Mouse (Mus musculus): ENCODE results near the gene Wdr66. TPM values are rescaled to one million over a fixed set of nuclear protein-coding genes. Genes with fewer than 3 reads are reported as not detected.
A peak's percentile ranks its signal among the peaks of the same experiment; 100 is the strongest.

Wdr66 gene
- polyA plus RNA-seq, 1 experiment from 2014 or later: 2.5 TPM

DNA sequence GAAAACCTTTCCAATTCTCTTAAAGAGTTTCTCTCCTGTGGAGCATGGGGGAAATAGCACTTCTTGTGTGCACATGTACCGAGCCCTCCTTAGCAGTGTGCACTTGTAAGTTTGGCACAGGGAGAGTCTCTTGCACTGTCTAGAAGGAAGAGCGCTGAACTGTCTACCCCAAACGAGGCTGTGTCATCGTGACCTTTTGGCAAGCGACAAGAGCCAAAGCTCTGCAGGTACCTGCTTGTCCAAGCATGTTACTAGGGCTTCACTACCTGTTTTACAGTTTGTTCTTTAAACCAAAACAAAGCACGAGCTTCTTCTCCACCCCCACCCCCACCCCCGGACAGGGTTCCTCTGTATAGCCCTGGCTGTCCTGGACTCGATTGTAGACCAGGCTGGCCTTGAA lies 75.8 kb downstream of the Wdr66 start:
- DNase-seq (ENCODE audit: low spot score) (no peak), ATAC-seq (ENCODE audit: low read depth) (no peak)
- Histone ChIP-seq H3K4me3 (ENCODE audit: low read depth, low read length) (no peak overlapping the region), H3K27me3 (replicated peaks; ENCODE audit: control insufficient read depth, insufficient read depth, low read length) (no peaks in the 10 kb centered on the region), H3K4me1 (ENCODE audit: control insufficient read depth, insufficient read depth, low read length) (peaks cover 17% of the 10 kb centered on the region), H3K36me3 (ENCODE audit: control insufficient read depth, insufficient read depth, low read length) (no peaks in the 10 kb centered on the region), H3K27ac (replicated peaks; ENCODE audit: low read depth, low read length) (no peak overlapping the region), H3K4me2 (ENCODE audit: low read depth, low read length) (no peak overlapping the region), H3K9ac (ENCODE audit: low read depth, low read length) (no peak overlapping the region), H3K9me3 (ENCODE audit: control insufficient read depth, low read length) (no peaks in the 10 kb centered on the region)
- 84% methylated on average over 8 of the region's 8 CpGs for WGBS

DNA sequence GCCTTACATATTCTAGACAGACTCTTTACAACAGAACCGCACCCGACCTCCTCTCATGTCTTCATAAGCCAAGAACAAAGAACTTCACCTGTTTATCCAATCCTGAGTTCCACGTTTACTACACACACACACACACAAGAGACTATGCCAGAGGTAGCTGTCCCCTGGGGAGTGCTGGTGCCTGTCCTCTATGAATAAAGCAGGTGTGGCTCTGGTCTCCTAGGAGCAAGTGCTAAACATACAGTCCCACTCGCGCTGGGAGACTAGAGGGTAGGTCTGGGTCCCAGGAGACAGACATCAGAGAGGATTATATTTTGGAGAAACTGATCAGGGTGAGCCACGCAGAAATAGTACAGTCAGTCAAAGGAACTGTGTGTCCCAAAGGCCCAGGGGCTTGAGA lies 81.7 kb downstream of the Wdr66 start:
- DNase-seq (ENCODE audit: low spot score) (peak; percentile 68), ATAC-seq (ENCODE audit: low read depth) (peak; percentile 76; the same call in 1 of the 2 replicates)
- Histone ChIP-seq H3K9me3 (ENCODE audit: control insufficient read depth, low read length) (no peaks in the 10 kb centered on the region), H3K4me1 (ENCODE audit: control insufficient read depth, insufficient read depth, low read length) (no peaks in the 10 kb centered on the region), H3K4me3 (ENCODE audit: low read depth, low read length) (no peak overlapping the region), H3K4me2 (ENCODE audit: low read depth, low read length) (no peak overlapping the region), H3K27me3 (replicated peaks; ENCODE audit: control insufficient read depth, insufficient read depth, low read length) (no peaks in the 10 kb centered on the region), H3K36me3 (ENCODE audit: control insufficient read depth, insufficient read depth, low read length) (no peaks in the 10 kb centered on the region), H3K27ac (replicated peaks; ENCODE audit: low read depth, low read length) (no peak overlapping the region), H3K9ac (ENCODE audit: low read depth, low read length) (no peak overlapping the region; the same call in 1 of the 2 replicates)
- 82% methylated on average over 6 of the region's 6 CpGs for WGBS

DNA sequence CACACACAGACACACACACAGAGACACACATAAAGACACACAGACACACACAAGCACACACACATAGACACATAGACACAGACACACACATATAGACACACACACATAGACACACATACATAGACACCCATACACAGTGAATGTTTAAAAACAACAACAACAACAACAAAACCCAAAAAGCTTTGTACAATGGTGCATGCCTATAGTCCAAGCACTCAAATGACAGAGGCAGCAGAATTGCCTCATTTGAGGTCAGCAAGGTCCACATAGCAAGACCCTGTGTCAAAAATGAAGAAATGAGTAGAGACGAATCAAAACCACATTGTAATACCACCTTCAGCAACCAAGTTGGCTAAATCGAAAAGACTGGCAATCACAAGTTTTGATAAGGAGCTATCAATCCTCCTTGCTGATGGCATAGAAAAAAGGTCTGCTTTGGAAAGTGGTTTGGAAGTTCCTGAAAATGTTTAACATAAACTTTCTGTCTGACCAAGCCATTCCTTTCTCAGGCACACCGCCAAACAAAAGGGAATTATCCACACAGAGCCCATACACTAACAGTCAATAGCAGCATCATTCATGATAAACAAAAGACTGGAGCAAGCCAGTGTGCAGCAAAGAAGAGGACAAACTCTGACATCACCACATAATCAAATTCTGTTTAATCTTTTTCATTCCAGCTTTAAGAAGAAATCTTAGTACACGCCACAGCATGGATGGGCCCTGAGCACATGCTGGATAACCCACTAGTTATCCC lies 84.5 kb downstream of the Wdr66 start:
- H3K4me1 ChIP-seq (ENCODE audit: control insufficient read depth, insufficient read depth, low read length): no peaks in the 10 kb centered on the region
- ATAC-seq (ENCODE audit: low read depth) (no peak), DNase-seq (ENCODE audit: low spot score) (no peak)
- no peaks in the 10 kb centered on the region for H3K9me3 ChIP-seq (ENCODE audit: control insufficient read depth, low read length)
- no peaks in the 10 kb centered on the region for H3K27me3 ChIP-seq (replicated peaks; ENCODE audit: control insufficient read depth, insufficient read depth, low read length)
- H3K4me2 ChIP-seq (ENCODE audit: low read depth, low read length): no peak overlapping the region
- H3K36me3 ChIP-seq (ENCODE audit: control insufficient read depth, insufficient read depth, low read length): no peaks in the 10 kb centered on the region
- H3K27ac ChIP-seq (replicated peaks; ENCODE audit: low read depth, low read length): no peak overlapping the region
- H3K9ac ChIP-seq (ENCODE audit: low read depth, low read length): no peak overlapping the region
- 74% methylated on average over 4 of the region's 4 CpGs for WGBS
- H3K4me3 ChIP-seq (ENCODE audit: low read depth, low read length): no peak overlapping the region

DNA sequence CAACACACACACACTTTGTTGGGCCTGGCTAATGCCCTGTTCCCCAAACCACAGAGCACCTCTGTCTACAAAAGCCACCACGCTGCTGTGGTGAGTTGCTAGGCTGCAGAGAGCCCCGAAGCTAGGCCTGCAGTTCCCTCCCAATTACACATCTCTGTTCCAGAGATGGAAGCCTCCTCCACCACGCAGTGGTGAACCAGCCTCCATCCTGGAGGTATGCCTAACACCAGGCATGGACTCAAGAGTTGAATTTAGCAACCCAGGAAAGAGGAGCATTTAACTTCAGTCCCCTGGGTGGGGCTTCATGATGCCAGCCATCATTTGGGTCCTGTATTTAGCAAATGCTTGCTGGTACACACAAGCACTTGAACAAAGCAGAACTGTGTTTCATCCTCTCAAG lies 86.6 kb downstream of the Wdr66 start:
- H3K27me3 ChIP-seq (replicated peaks; ENCODE audit: control insufficient read depth, insufficient read depth, low read length): no peaks in the 10 kb centered on the region
- H3K4me3 ChIP-seq (ENCODE audit: low read depth, low read length): no peak overlapping the region
- no peaks in the 10 kb centered on the region for H3K9me3 ChIP-seq (ENCODE audit: control insufficient read depth, low read length)
- ATAC-seq (ENCODE audit: low read depth): no peak
- no peak for DNase-seq (ENCODE audit: low spot score)
- WGBS: 61% methylated on average over 3 of the region's 3 CpGs
- no peaks in the 10 kb centered on the region for H3K36me3 ChIP-seq (ENCODE audit: control insufficient read depth, insufficient read depth, low read length)
- no peak overlapping the region for H3K4me2 ChIP-seq (ENCODE audit: low read depth, low read length)
- H3K27ac ChIP-seq (replicated peaks; ENCODE audit: low read depth, low read length): no peak overlapping the region
- H3K9ac ChIP-seq (ENCODE audit: low read depth, low read length): no peak overlapping the region
- H3K4me1 ChIP-seq (ENCODE audit: control insufficient read depth, insufficient read depth, low read length): no peaks in the 10 kb centered on the region

DNA sequence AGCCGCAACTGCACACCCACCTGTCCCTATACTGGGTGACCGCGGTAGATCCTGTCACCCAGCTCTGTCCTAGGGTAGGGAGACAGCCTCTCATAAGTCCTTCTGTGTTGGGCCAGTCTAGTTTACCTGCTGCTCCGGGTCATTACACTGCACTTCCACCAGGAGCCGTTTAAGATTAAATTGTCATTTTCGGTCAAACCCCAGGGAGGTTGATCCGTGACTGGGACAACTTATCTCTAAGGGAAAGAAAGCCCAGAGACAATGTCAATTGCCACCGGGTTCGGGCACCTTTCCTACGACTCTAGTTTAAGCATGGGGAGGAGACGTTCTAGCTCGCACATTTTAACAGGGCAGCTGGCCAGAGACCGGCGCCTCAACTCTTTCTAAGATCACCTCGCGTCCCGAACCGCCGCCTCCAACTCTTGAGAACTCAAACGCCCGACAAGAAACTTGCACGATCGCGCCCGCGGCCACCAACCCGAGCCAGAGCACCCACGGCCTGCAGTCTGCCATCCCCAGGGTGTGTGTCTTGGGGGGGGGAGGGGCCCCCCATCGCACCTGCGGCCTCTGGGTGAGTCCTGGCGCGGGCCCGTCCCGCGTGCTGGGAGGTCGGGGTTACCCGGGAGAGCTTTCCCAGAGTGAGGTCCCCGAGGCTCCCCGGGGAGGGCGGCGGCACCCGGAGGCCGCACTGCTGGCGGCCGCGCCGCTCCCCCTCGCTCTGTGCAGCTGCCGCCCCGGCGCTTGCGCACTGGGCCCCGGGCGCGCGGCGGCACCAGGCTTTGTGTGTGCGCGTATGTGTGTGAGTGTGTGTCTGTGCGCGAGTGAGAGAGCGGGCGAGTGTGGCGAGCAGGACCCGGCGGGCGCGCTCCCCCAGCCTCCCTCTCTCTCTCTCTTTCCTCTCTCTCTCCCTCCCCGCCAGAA lies 92.1 kb downstream of the Wdr66 start, which contains the start of gene Bcl7a:
Gene Bcl7a, plus strand, starts transcription at position 128 of the 921 bp plus-strand sequence.
- no peaks in the 10 kb centered on the region for H3K9me3 ChIP-seq (ENCODE audit: control insufficient read depth, low read length)
- 2% methylated on average over 36 of the region's 69 CpGs for WGBS
- peak within 1 kb of the TSS; percentile 92 for H3K4me2 ChIP-seq (ENCODE audit: low read depth, low read length)
- H3K27ac ChIP-seq (replicated peaks; ENCODE audit: low read depth, low read length): peak within 1 kb of the TSS; percentile 99
- ATAC-seq (ENCODE audit: low read depth) (peak; percentile 89), DNase-seq (ENCODE audit: low spot score) (peak; percentile 95)
- H3K27me3 ChIP-seq (replicated peaks; ENCODE audit: control insufficient read depth, insufficient read depth, low read length): no peaks in the 10 kb centered on the region
- peak within 1 kb of the TSS; percentile 94 for H3K4me3 ChIP-seq (ENCODE audit: low read depth, low read length)
- H3K36me3 ChIP-seq (ENCODE audit: control insufficient read depth, insufficient read depth, low read length): peaks cover 3% of the 10 kb centered on the region; the same call in 1 of the 2 replicates
- peak within 1 kb of the TSS; percentile 95 for H3K9ac ChIP-seq (ENCODE audit: low read depth, low read length)
- H3K4me1 ChIP-seq (ENCODE audit: control insufficient read depth, insufficient read depth, low read length): peaks cover 19% of the 10 kb centered on the region

DNA sequence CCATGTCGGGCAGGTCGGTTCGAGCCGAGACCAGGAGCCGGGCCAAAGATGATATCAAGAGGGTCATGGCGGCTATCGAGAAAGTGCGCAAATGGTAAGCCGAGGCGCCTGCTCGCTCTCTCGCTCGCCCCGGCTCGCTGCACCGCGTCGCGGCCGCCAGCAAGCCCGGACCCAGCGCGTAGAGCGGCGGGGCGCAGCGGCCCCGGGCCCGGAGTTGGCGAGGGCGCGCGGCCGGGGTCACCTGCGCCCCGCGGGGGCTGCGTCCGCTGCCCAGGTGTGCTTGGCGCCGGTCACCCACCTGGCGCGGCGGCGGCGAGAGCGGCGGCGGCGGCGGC lies 92.7 kb downstream of the Wdr66 start:
- no peaks in the 10 kb centered on the region for H3K27me3 ChIP-seq (replicated peaks; ENCODE audit: control insufficient read depth, insufficient read depth, low read length)
- H3K4me2 ChIP-seq (ENCODE audit: low read depth, low read length): peak overlapping the region; percentile 92
- peak overlapping the region; percentile 99 for H3K27ac ChIP-seq (replicated peaks; ENCODE audit: low read depth, low read length)
- H3K9ac ChIP-seq (ENCODE audit: low read depth, low read length): peak overlapping the region; percentile 95
- H3K4me1 ChIP-seq (ENCODE audit: control insufficient read depth, insufficient read depth, low read length): peaks cover 19% of the 10 kb centered on the region
- no peak for DNase-seq (ENCODE audit: low spot score)
- H3K4me3 ChIP-seq (ENCODE audit: low read depth, low read length): peak overlapping the region; percentile 94
- 0% methylated on average over 10 of the region's 51 CpGs for whole genome bisulfite sequencing
- H3K9me3 ChIP-seq (ENCODE audit: control insufficient read depth, low read length): no peaks in the 10 kb centered on the region
- peaks cover 6% of the 10 kb centered on the region; the same call in 1 of the 2 replicates for H3K36me3 ChIP-seq (ENCODE audit: control insufficient read depth, insufficient read depth, low read length)
- ATAC-seq (ENCODE audit: low read depth): peak; percentile 28

GRCm38 (mm10) chr5:123344963-123345852 lies 93.3 kb downstream of the Wdr66 start:
- Histone ChIP-seq H3K27ac (replicated peaks; ENCODE audit: low read depth, low read length) (peak overlapping the region; percentile 99), H3K27me3 (replicated peaks; ENCODE audit: control insufficient read depth, insufficient read depth, low read length) (no peaks in the 10 kb centered on the region), H3K36me3 (ENCODE audit: control insufficient read depth, insufficient read depth, low read length) (peaks cover 6% of the 10 kb centered on the region; the same call in 1 of the 2 replicates), H3K9ac (ENCODE audit: low read depth, low read length) (peak overlapping the region; percentile 95), H3K9me3 (ENCODE audit: control insufficient read depth, low read length) (no peaks in the 10 kb centered on the region), H3K4me3 (ENCODE audit: low read depth, low read length) (peak overlapping the region; percentile 94), H3K4me2 (ENCODE audit: low read depth, low read length) (peak overlapping the region; percentile 92), H3K4me1 (ENCODE audit: control insufficient read depth, insufficient read depth, low read length) (peaks cover 19% of the 10 kb centered on the region)
- ATAC-seq (ENCODE audit: low read depth) (peak; percentile 41), DNase-seq (ENCODE audit: low spot score) (peak; percentile 80)
- under 1% methylated on average over 47 of the region's 87 CpGs for WGBS
